Mouse (Mus musculus): Measurements from ENCODE around the gene Knl1. TPM values are rescaled to one million over a fixed set of nuclear protein-coding genes. Genes with fewer than 3 reads are reported as not detected.
"Not testable (repeated sequence)": the region's sequence is repeated elsewhere in the genome, so short reads cannot be mapped to it uniquely, and the experiment has no call there.

The Knl1 gene
- 0.43 and 1.1 TPM in 2 replicates for polyA plus RNA-seq (2012; rRNA removed)

- WGBS = under 1% methylated on average over 77 of the region's 77 CpGs
- peak; percentile 82 for DNase-seq (ENCODE audit: low read depth, low spot score)
These were observed at the start of gene Knl1 for GRCm38 (mm10) chr2:119046649-119047611. Knl1 (plus strand) TSS chr2:119047119.

GRCm38 (mm10) chr2:118998115-118998866, 48.6 kb upstream of the Knl1 start:
- WGBS = 20% methylated on average over 6 of the region's 6 CpGs

GRCm38 (mm10) chr2:118999025-118999639, 47.8 kb upstream of the Knl1 start:
- DNase-seq (ENCODE audit: low read depth, low spot score) = no peak

More at GRCm38 (mm10) chr2:118998115-118998866, 48.6 kb upstream of the Knl1 start:
- DNase-seq (ENCODE audit: low read depth, low spot score) = no peak

GRCm38 (mm10) chr2:119006886-119007285, 40.0 kb upstream of the Knl1 start:
- DNase-seq (ENCODE audit: low read depth, low spot score) = no peak
- WGBS = 78% methylated on average over 7 of the region's 7 CpGs

More at GRCm38 (mm10) chr2:118999025-118999639, 47.8 kb upstream of the Knl1 start:
- 73% methylated on average over 3 of the region's 3 CpGs for WGBS

GRCm38 (mm10) chr2:119009376-119009775, 37.5 kb upstream of the Knl1 start:
- WGBS = 86% methylated on average over 2 of the region's 2 CpGs
- no peak for DNase-seq (ENCODE audit: low read depth, low spot score)

- no peak for DNase-seq (ENCODE audit: low read depth, low spot score)
- 28% methylated on average over 7 of the region's 7 CpGs for WGBS
These were observed 31.9 kb upstream of the Knl1 start for GRCm38 (mm10) chr2:119014989-119015388.

- 21% methylated on average over 12 of the region's 12 CpGs for WGBS
These were observed 31.2 kb upstream of the Knl1 start for GRCm38 (mm10) chr2:119015604-119016180.

GRCm38 (mm10) chr2:119016312-119016711, 30.6 kb upstream of the Knl1 start:
- WGBS = 78% methylated on average over 4 of the region's 4 CpGs

More at GRCm38 (mm10) chr2:119015604-119016180, 31.2 kb upstream of the Knl1 start:
- DNase-seq (ENCODE audit: low read depth, low spot score) = peak; percentile 25

DNA sequence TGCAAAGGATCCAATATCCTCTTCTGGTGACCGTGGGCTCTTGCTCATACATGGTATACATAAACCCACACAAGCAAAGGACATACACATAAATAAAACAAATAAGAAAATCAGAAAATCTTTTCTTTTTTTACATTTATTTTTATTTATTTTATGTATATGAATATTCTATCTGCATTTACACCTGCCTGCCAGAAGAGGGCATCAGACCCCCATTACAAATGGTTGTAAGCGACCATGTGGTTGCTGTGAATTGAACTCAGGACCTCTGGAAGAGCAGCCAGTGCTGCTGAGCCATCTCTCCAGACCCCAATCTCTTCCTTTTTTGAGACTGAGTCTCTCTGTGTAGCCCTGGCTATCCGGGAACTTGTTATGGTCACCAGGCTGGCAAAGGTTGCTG, 29.3 kb upstream of the Knl1 start:
- WGBS = 96% methylated on average over 3 of the region's 3 CpGs
- no peak for DNase-seq (ENCODE audit: low read depth, low spot score)

More at GRCm38 (mm10) chr2:119016312-119016711, 30.6 kb upstream of the Knl1 start:
- not testable (repeated sequence) for DNase-seq (ENCODE audit: low read depth, low spot score)

DNA sequence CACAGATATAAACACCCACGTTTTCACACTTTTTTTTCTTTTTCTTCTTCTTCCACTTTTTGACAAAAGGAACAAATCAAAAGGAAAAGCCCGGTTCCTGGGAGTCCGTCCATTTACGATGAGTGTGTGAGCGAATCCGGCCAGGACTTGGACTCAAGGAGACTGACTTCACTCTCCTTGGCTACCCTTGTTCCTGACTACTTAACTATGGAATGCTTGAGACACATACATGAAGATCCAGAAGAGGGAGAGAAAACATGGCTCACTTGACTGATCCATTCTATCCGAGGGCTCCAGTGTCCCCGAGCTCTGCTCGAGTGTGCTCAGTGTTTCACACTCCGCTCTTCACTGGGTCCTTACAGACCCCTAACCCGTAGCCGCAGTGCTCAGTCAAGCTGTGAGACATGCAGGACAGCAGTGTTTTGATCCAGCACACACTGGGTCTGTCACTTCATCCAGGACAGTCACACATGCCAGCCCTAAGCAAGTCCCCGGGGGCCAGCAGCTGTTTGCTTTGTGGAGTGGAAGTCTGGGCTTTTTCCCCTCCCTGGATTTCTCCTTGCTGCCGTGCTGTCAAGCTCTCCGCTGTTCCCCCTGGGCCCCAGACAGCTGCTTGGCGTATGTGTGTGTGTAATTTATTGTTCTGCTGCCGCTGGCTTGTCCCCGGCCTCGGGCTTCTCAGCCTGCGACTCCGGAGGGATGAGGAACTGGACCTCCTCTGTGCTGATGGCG, 28.4 kb upstream of the Knl1 start:
- 68% methylated on average over 22 of the region's 22 CpGs for WGBS
- DNase-seq (ENCODE audit: low read depth, low spot score) = no peak

DNA sequence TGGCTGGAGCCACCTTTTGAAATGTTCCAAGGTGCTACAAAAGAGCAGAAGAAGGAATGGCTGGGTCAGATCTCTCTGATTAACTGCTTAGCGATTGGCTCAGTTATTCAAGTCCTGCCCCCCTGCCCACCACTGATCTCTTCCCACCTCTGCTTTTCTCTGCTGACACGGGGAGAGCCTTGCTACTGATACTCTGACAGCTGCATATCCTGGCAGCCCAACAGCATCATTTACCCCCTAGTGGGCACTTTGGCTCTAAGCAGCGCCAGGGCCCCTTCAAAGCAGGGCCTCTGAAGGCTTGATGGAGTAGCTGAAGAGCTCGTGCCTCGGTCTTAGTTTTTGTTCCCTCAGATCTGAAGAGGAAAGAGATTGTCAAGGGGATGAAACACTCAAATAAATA, 27.8 kb upstream of the Knl1 start:
- 54% methylated on average over 5 of the region's 5 CpGs for WGBS
- DNase-seq (ENCODE audit: low read depth, low spot score) = no peak

DNA sequence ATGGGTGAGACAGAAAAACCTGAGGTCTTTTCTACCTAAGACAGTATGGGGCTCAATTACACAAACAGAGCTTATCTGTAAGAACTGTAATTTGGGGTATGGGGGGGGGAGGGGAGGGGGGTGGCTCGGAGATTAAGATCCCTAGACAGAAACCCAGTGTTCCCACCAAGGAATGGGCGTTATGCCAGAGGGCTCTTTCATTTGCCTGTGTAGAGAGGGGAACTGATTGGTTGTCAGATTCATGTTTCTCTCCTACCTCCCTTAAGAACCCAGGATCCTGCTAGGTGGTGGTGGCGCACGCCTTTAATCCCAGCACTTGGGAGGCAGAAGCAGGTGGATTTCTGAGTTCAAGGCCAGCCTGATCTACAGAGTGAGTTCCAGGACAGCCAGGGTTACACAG, 27.4 kb upstream of the Knl1 start:
- no peak for DNase-seq (ENCODE audit: low read depth, low spot score)
- WGBS = 79% methylated on average over 4 of the region's 4 CpGs

- 95% methylated on average over 6 of the region's 6 CpGs for WGBS
- no peak for DNase-seq (ENCODE audit: low read depth, low spot score)
These were observed 23.7 kb upstream of the Knl1 start for GRCm38 (mm10) chr2:119023154-119023660.

DNA sequence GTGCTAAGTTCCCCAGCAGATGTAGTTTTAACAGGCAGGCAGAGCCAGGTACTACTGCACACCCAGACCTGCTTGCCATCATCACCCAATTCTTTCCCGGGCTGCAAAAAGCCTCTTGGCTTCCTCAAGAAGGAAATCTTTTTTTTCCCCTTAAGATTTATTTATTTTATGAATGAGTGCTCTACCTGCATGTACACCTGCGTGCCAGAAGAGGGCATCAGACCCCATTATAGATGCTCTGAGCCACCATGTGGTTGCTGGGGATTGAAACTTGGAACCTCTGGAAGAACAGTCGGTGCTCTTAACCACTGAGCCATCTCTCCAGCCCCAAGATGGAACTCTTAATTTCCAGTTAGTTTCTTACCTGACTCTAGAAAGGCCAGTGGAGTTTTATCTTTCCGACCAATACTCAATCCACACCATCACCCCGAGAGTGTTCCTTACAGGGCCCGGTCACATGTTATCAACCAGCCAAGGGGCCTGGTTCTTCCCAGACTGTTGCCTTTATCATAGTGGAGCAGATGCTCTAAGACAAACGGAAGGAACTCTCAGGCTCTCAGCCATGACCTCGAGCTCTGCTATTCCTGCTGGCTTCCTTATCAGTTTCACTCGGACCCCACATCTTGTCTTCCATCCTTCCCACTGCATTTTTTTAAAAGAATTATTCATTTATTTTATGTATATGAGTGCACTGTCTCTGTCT, 22.2 kb upstream of the Knl1 start:
- no peak for DNase-seq (ENCODE audit: low read depth, low spot score)
- 69% methylated on average over 9 of the region's 9 CpGs for WGBS

- DNase-seq (ENCODE audit: low read depth, low spot score) = no peak
- WGBS = 83% methylated on average over 4 of the region's 4 CpGs
These were observed 21.7 kb upstream of the Knl1 start for GRCm38 (mm10) chr2:119025239-119025616.

GRCm38 (mm10) chr2:119026951-119027350, 20.0 kb upstream of the Knl1 start:
- WGBS = 93% methylated on average over 4 of the region's 4 CpGs
- DNase-seq (ENCODE audit: low read depth, low spot score) = no peak

DNA sequence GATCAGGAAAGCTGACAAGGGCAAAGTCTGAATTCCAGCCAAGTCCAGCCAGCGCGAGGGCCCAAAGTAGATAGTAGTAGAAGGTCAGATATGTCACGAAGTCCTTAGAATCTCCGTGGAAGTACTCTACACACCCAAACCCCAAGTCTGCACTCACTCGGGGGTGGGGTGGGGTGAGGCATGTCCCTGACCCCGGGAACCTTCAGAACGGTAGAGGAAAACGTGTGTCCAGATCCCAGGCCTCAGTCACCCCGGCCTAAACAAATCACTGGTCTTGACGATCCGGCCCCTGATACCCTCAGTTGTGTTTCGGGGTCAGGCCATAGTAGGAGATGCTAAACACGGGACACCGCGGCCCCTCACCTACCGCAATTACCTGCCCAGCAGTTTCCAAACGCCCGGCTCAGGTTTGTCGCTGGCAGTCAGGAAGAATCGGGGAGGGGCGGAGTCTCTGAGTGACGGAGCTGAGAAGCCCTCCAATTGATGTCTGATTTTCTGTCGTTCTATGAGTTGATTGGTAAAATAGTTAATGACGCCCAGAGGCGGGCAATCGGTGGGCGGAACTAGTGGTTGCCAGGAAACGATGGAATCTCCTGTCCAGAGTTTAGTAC, 17.9 kb upstream of the Knl1 start, which contains the start of gene Ccdc32:
TSS of gene Ccdc32 (minus strand) at position 453 of the 611 bp plus-strand sequence.
- WGBS = under 1% methylated on average over 28 of the region's 28 CpGs
- peak; percentile 96 for DNase-seq (ENCODE audit: low read depth, low spot score)

DNA sequence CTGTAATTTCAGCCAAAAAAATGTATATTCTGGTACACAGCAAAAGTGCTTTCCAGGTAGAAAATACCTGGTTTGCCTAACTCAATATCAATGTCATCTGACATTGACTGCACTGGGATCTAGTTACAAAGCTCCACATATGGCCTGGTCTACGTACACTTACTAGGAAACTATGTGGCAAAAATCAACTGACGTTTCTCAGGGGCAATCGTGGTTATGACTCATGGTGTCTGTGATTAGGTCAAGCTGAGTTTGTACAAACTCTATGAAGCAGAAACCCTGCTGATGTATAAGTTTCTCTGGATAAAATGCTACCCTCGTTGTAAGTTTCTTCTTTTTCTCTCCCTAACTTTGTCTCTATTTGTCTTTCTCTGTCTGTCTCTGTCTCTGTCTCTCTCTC, 14.7 kb upstream of the Knl1 start:
- WGBS = 35% methylated on average over 4 of the region's 4 CpGs
- no peak for DNase-seq (ENCODE audit: low read depth, low spot score)
